Mouse (Mus musculus) liver, embryonic 12.5 days (tissue): ENCODE measurements around the gene Robo1. TPM values are rescaled to one million over a fixed set of nuclear protein-coding genes. Genes with fewer than 3 reads are reported as not detected.
A peak's percentile ranks its signal among the peaks of the same experiment; 100 is the strongest.

Experiments
- ATAC-seq: fragments of 200-750 bp; cut with Nextera tagmentation; 2 replicates; pipeline ENCODE4 v1.8.0; 2017; ENCODE audit warnings: moderate number of reproducible peaks, mild to moderate bottlenecking, moderate library complexity
- H3K27ac ChIP-seq: fragments of 300-500 bp; sonication (generic); 2 replicates; pipeline ENCODE4 v1.5.1; 2016; ENCODE audit warnings: mild to moderate bottlenecking
- H3K27me3 ChIP-seq: fragments of 300-500 bp; sonication (generic); replicated peaks from 2 replicates; pipeline ENCODE4 v1.6.1; 2016; ENCODE audit warnings: mild to moderate bottlenecking, moderate library complexity
- H3K36me3 ChIP-seq: fragments of 300-500 bp; sonication (generic); 2 replicates; pipeline ENCODE4 v1.6.1; 2016; ENCODE audit warnings: mild to moderate bottlenecking, moderate library complexity
- H3K4me1 ChIP-seq: fragments of 300-500 bp; sonication (generic); 2 replicates; pipeline ENCODE4 v1.6.1; 2016
- H3K4me2 ChIP-seq: fragments of 300-500 bp; sonication (generic); 2 replicates; pipeline ENCODE4 v1.6.1; 2016; ENCODE audit warnings: mild to moderate bottlenecking, moderate library complexity
- H3K4me3 ChIP-seq: fragments of 300-500 bp; sonication (generic); 2 replicates; pipeline ENCODE4 v1.5.1; 2016; ENCODE audit warnings: mild to moderate bottlenecking, moderate library complexity
- H3K9ac ChIP-seq: fragments of 300-500 bp; sonication (generic); 2 replicates; pipeline ENCODE4 v1.6.1; 2016; ENCODE audit warnings: mild to moderate bottlenecking, moderate library complexity
- H3K9me3 ChIP-seq: fragments of 300-500 bp; sonication (generic); replicated peaks from 2 replicates; pipeline ENCODE4 v1.6.1; 2016; ENCODE audit warnings: mild to moderate bottlenecking, moderate library complexity
- WGBS: fragments of 180-500 bp; shearing (Covaris S2); methylation state at CpG from one replicate; pipeline ENCODE4 v1.1.7; 2016; ENCODE audit not compliant: insufficient replicate concordance; 5-methylcytosine and 5-hydroxymethylcytosine counted together
- polyA plus RNA-seq: library from polyadenylated mRNA; unstranded; fragments of >200 nt; fragmentation: Nextera tagmentation; extraction: Ambion mirVana; gene quantifications from 2 replicates; pipeline ENCODE4 v1.2.1, GENCODE M21; 2016

Robo1 gene
- polyA plus RNA-seq, 1 experiment from 2014 or later, result 10.5 TPM

DNA sequence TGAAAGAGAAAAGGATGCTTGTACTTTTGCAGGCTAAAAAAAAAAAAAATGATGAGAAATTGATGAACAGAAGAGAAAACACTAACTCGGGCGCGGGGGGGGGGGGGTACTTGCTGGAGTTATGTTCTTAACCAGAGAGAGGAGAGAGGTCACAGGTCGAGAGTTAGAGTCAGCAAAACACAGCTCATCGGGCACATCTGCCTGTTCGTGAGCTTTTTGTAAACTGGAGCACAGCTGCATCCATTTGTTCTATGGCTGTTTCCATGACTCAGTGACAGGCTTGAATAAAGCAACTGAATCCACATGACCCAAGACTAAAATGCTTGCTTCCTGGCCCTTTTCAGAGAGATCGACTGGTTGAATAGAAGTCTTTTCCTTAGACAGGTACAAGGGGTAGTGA, 325.7 kb downstream of the Robo1 start:
- WGBS, result 60% methylated on average over 6 of the region's 7 CpGs
- no peak overlapping the region for H3K9ac ChIP-seq
- H3K27me3 ChIP-seq, result no peaks in the 10 kb centered on the region
- H3K4me3 ChIP-seq, result no peak overlapping the region
- no peaks in the 10 kb centered on the region for H3K9me3 ChIP-seq
- ATAC-seq, result no peak
- no peaks in the 10 kb centered on the region for H3K36me3 ChIP-seq
- H3K27ac ChIP-seq, result no peak overlapping the region
- H3K4me2 ChIP-seq, result no peak overlapping the region
- no peaks in the 10 kb centered on the region for H3K4me1 ChIP-seq

DNA sequence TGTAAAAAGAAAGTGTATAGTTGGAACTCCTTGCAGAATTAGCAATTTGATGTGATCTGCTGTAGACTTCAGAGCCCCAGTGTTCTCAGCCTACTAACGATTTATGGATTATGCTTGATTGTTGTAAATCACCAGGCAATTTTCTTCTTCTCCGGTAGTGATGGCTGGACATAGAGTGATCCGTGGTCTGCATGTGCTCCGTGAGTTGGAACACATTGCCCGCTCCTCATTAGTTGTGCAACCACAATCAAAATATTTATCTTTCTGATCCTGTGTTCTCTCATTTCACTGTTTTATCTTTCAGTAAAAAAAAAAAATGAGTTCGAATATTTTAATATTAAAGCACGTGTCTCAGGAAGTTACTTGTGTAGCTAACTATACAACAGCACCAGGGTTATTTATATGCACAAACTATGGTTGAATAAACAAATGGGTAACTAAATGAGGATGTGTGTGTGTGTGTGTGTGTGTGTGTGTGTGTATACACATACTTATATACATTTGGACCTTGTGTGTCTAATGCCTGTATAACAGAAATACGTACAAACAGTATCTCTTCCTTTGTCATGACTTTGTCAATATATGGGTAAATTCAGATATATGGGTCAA, 331.3 kb downstream of the Robo1 start:
- H3K9ac ChIP-seq, result no peak overlapping the region
- WGBS, result 78% methylated on average over 8 of the region's 8 CpGs
- no peak overlapping the region for H3K4me2 ChIP-seq
- H3K9me3 ChIP-seq, result no peaks in the 10 kb centered on the region
- no peaks in the 10 kb centered on the region for H3K27me3 ChIP-seq
- H3K4me3 ChIP-seq, result no peak overlapping the region
- no peaks in the 10 kb centered on the region for H3K4me1 ChIP-seq
- no peak for ATAC-seq
- no peak overlapping the region for H3K27ac ChIP-seq
- no peaks in the 10 kb centered on the region for H3K36me3 ChIP-seq

DNA sequence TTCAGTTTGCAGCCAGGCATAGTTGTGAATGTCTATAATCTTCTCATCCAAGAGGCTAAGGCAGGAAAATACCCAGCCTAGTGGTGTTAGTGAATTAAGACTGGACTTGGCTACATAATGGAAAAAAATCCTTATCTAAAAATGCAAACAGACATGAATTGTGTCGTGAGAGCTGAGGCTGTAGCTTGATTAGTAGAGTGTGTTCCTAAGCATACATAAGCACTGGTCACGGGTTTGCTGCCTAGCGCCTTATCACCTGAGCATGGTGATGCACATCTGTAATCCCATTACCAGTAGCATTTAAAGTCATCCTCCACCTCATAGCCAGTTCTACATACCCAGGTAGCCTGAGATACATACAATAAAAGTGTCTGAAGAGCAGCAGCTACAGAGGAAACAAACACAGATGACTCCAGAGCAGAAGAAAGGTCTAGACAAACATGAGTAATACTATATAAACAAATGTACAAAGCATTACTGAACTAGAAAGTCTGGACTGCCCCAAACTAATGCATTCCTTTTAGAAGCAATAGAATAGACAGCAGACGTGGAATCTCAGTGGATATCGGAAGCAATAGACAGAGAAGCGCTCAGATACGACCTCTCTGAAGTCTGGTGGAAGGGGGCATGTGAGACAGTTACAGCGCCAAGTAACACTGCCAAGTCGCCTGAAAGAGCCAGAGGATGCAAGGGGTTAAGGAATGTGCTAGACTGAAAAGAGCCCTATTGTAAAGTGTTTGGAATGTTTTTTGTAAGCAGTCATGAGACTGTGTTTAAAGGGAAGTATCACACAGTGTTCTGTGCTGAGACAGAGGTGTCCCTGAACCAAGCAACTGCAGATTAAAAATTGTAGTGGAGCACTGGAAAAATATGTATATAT, 333.1 kb downstream of the Robo1 start:
- H3K4me2 ChIP-seq, result no peak overlapping the region
- H3K36me3 ChIP-seq, result no peaks in the 10 kb centered on the region
- WGBS, result 58% methylated on average over 9 of the region's 9 CpGs
- no peak overlapping the region for H3K27ac ChIP-seq
- H3K4me1 ChIP-seq, result no peaks in the 10 kb centered on the region
- H3K27me3 ChIP-seq, result no peaks in the 10 kb centered on the region
- no peak overlapping the region for H3K4me3 ChIP-seq
- H3K9ac ChIP-seq, result no peak overlapping the region
- H3K9me3 ChIP-seq, result no peaks in the 10 kb centered on the region
- no peak for ATAC-seq

GRCm38 (mm10) chr16:72645890-72646289, 337.8 kb downstream of the Robo1 start:
- H3K4me1 ChIP-seq, result no peaks in the 10 kb centered on the region

DNA sequence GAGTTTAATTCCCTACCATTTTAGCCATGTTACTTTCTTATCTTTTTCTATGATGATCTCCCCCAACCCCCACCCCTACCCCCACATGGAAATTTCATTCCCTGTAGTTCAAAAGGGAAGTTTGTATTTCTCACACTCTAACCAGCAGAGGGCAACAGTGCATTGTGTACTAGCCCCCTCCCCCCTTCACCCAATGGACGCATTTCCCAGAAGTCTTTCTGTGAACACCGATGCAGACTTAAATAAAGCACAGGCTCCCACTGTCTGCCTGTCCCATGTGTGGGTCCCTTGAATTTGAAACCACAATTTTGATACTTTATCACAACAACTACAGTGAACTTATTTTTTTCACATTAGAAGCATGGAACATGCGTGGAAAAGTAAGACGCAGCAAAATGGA, 341.2 kb downstream of the Robo1 start:
- 31% methylated on average over 4 of the region's 4 CpGs for WGBS
- Histone ChIP-seq H3K27ac (no peak overlapping the region), H3K36me3 (no peaks in the 10 kb centered on the region), H3K4me3 (no peak overlapping the region), H3K27me3 (no peaks in the 10 kb centered on the region), H3K4me2 (peak overlapping the region; percentile 14; the same call in 1 of the 2 replicates), H3K9ac (no peak overlapping the region), H3K4me1 (no peaks in the 10 kb centered on the region), H3K9me3 (no peaks in the 10 kb centered on the region)
- no peak for ATAC-seq

More at GRCm38 (mm10) chr16:72645890-72646289, 337.8 kb downstream of the Robo1 start:
- no peaks in the 10 kb centered on the region for H3K9me3 ChIP-seq
- no peak overlapping the region; the same call in 1 of the 2 replicates for H3K4me2 ChIP-seq
- no peak overlapping the region for H3K9ac ChIP-seq
- no peak overlapping the region for H3K27ac ChIP-seq
- ATAC-seq, result no peak
- WGBS, result 55% methylated on average over 8 of the region's 8 CpGs
- no peaks in the 10 kb centered on the region for H3K36me3 ChIP-seq
- H3K27me3 ChIP-seq, result no peaks in the 10 kb centered on the region
- no peak overlapping the region for H3K4me3 ChIP-seq

DNA sequence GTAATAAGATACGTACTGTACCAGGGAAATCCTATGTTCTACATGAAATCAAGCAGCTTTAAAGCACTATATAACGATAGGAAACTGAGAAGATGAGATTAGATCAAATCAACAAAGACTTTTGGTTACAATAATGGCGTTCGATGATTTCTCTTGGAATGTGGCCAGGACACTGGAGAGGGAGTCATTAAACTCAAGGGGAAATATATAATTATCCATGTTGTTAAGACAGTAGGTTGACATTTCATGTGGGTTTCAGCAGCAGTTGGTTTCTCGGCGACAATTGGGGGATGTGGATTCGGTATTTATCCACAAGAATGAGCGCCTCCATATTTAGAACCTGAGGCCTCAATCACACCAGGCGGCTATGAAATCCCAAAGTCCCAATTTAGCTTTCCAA, 347.3 kb downstream of the Robo1 start:
- Histone ChIP-seq H3K9ac (no peak overlapping the region), H3K9me3 (no peaks in the 10 kb centered on the region), H3K4me2 (no peak overlapping the region), H3K27me3 (no peaks in the 10 kb centered on the region), H3K27ac (no peak overlapping the region), H3K36me3 (no peaks in the 10 kb centered on the region), H3K4me3 (no peak overlapping the region), H3K4me1 (no peaks in the 10 kb centered on the region)
- WGBS, result 71% methylated on average over 9 of the region's 9 CpGs
- ATAC-seq, result no peak

GRCm38 (mm10) chr16:72662837-72663350, 354.8 kb downstream of the Robo1 start:
- Histone ChIP-seq H3K4me1 (no peaks in the 10 kb centered on the region), H3K27me3 (peaks cover 18% of the 10 kb centered on the region), H3K4me2 (peak overlapping the region; percentile 45), H3K9me3 (no peaks in the 10 kb centered on the region), H3K4me3 (peak overlapping the region; percentile 57), H3K9ac (peak overlapping the region; percentile 52; the same call in 1 of the 2 replicates), H3K27ac (peak overlapping the region; percentile 66), H3K36me3 (no peaks in the 10 kb centered on the region)
- peak; percentile 61 for ATAC-seq
- under 1% methylated on average over 26 of the region's 26 CpGs for WGBS

GRCm38 (mm10) chr16:72663351-72664232, 355.5 kb downstream of the Robo1 start:
- H3K27ac ChIP-seq, result peak overlapping the region; percentile 66
- H3K27me3 ChIP-seq, result peaks cover 18% of the 10 kb centered on the region
- 2% methylated on average over 48 of the region's 55 CpGs for WGBS

DNA sequence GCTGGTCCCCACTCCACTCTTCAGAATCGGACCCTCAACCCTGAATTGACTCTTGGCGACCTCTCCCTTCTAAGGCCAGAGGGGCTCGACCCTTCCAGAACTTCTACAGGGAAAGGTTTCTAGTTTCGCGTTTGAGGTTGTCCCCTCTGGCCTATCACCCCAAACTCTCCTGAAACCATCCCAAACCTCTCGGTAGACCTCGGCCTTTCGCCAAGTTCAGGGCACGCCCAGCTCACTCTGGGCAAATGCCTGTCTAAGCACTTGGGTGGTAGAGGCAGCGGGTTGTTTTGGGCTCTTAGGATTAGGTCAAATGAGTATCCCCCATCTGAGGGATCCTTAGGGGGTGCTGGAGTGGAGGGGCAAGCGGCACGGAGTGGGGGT, 356.1 kb downstream of the Robo1 start:
- H3K9ac ChIP-seq, result peak overlapping the region; percentile 52
- no peaks in the 10 kb centered on the region for H3K9me3 ChIP-seq
- peaks cover 18% of the 10 kb centered on the region for H3K27me3 ChIP-seq
- no peaks in the 10 kb centered on the region for H3K36me3 ChIP-seq
- H3K4me2 ChIP-seq, result peak overlapping the region; percentile 45
- H3K27ac ChIP-seq, result no peak overlapping the region
- peak overlapping the region; percentile 57 for H3K4me3 ChIP-seq
- H3K4me1 ChIP-seq, result no peaks in the 10 kb centered on the region
- WGBS, result 4% methylated on average over 11 of the region's 12 CpGs
- ATAC-seq, result peak; percentile 15; the same call in 1 of the 2 replicates

More at GRCm38 (mm10) chr16:72663351-72664232, 355.5 kb downstream of the Robo1 start:
- peak; percentile 61 for ATAC-seq
- no peaks in the 10 kb centered on the region for H3K4me1 ChIP-seq
- H3K9ac ChIP-seq, result peak overlapping the region; percentile 52
- peak overlapping the region; percentile 45 for H3K4me2 ChIP-seq
- H3K36me3 ChIP-seq, result no peaks in the 10 kb centered on the region
- no peaks in the 10 kb centered on the region for H3K9me3 ChIP-seq
- peak overlapping the region; percentile 57 for H3K4me3 ChIP-seq

GRCm38 (mm10) chr16:72664806-72665205, 356.7 kb downstream of the Robo1 start:
- peak overlapping the region; percentile 45 for H3K4me2 ChIP-seq
- H3K27ac ChIP-seq, result no peak overlapping the region
- peak overlapping the region; percentile 35; the same call in 1 of the 2 replicates for H3K9ac ChIP-seq
- no peaks in the 10 kb centered on the region for H3K4me1 ChIP-seq
- H3K36me3 ChIP-seq, result no peaks in the 10 kb centered on the region
- peaks cover 18% of the 10 kb centered on the region for H3K27me3 ChIP-seq
- H3K4me3 ChIP-seq, result peak overlapping the region; percentile 57
- no peak for ATAC-seq
- H3K9me3 ChIP-seq, result no peaks in the 10 kb centered on the region
- 38% methylated on average over 4 of the region's 4 CpGs for WGBS

DNA sequence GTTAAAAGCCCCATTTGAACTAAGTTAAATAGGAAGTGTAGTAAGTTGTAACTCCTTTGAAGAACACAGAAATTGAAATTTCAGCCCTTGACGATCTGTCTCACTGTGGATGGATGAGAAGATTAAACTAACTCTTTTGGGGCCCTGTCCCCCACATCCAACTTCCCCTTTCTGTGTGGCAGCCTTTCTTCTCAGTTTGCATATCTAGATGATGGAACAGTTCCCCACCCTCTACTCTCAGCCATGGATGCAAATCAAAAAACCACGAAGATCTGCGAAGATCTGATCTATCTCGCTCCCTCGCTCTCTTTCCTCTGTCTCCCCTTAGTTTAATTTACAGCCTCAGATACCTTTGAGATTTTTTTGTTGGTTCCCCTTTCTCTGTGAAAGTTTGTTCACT, 357.3 kb downstream of the Robo1 start:
- peak overlapping the region; percentile 45 for H3K4me2 ChIP-seq
- no peaks in the 10 kb centered on the region for H3K36me3 ChIP-seq
- no peaks in the 10 kb centered on the region for H3K4me1 ChIP-seq
- WGBS, result 23% methylated on average over 5 of the region's 5 CpGs
- H3K9me3 ChIP-seq, result no peaks in the 10 kb centered on the region
- no peak overlapping the region for H3K27ac ChIP-seq
- H3K9ac ChIP-seq, result no peak overlapping the region
- no peak for ATAC-seq
- peak overlapping the region; percentile 26 for H3K4me3 ChIP-seq
- H3K27me3 ChIP-seq, result peaks cover 18% of the 10 kb centered on the region
